Mouse (Mus musculus): ENCODE data around the gene Erbb4. TPM values are rescaled to one million over a fixed set of nuclear protein-coding genes. Genes with fewer than 3 reads are reported as not detected.

Erbb4 gene
- polyA plus RNA-seq, 1 experiment from 2014 or later = 5.5 TPM

GRCm38 (mm10) chr1:68666831-68667601 lies 440.8 kb downstream of the Erbb4 start:
- no peaks in the 10 kb centered on the region for H3K27me3 ChIP-seq
- no peak for ATAC-seq (replicated peaks; ENCODE audit: low FRiP score)
- H3K4me2 ChIP-seq = no peak overlapping the region
- H3K9ac ChIP-seq = no peak overlapping the region
- no peaks in the 10 kb centered on the region for H3K9me3 ChIP-seq (replicated peaks)
- no peak overlapping the region for H3K27ac ChIP-seq
- H3K4me1 ChIP-seq = no peaks in the 10 kb centered on the region
- no peaks in the 10 kb centered on the region for H3K36me3 ChIP-seq
- no peak overlapping the region for H3K4me3 ChIP-seq (replicated peaks)
- WGBS = 85% methylated on average over 10 of the region's 10 CpGs

DNA sequence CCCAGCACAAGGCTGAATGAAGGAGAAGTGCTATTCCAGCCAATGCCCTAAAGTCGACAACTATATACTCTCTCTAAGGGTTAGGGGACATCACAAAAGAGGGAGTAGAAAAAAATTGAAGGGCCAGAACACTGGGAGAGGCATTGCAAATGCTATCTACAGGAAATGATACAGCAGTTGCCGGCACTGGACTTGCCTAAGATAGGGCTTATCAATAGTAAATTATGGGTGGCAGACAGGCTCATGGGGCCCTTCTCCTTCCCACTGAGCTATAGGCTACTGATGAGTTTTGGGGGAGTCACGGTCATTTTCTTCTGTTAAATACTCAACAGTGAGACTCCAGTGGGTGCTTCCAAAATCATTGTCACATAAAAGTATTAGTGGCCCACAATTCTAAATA lies 517.4 kb downstream of the Erbb4 start:
- H3K4me3 ChIP-seq (replicated peaks) = no peak overlapping the region
- ATAC-seq (replicated peaks; ENCODE audit: low FRiP score) = no peak
- WGBS = 84% methylated on average over 3 of the region's 3 CpGs

GRCm38 (mm10) chr1:68573851-68574540 lies 533.9 kb downstream of the Erbb4 start:
- no peak overlapping the region for H3K4me3 ChIP-seq (replicated peaks)
- H3K27me3 ChIP-seq = no peaks in the 10 kb centered on the region
- H3K4me1 ChIP-seq = no peaks in the 10 kb centered on the region
- no peaks in the 10 kb centered on the region for H3K36me3 ChIP-seq
- ATAC-seq (replicated peaks; ENCODE audit: low FRiP score) = no peak
- no peak overlapping the region for H3K27ac ChIP-seq
- H3K9ac ChIP-seq = no peak overlapping the region
- no peaks in the 10 kb centered on the region for H3K9me3 ChIP-seq (replicated peaks)
- no peak overlapping the region for H3K4me2 ChIP-seq
- 65% methylated on average over 4 of the region's 4 CpGs for WGBS

More for the DNA sequence above, 517.4 kb downstream of the Erbb4 start:
- no peaks in the 10 kb centered on the region for H3K4me1 ChIP-seq
- H3K4me2 ChIP-seq = no peak overlapping the region
- H3K9ac ChIP-seq = no peak overlapping the region
- H3K27ac ChIP-seq = no peak overlapping the region
- H3K27me3 ChIP-seq = no peaks in the 10 kb centered on the region
- no peaks in the 10 kb centered on the region for H3K36me3 ChIP-seq
- no peaks in the 10 kb centered on the region for H3K9me3 ChIP-seq (replicated peaks)

- H3K9me3 ChIP-seq (replicated peaks) = no peaks in the 10 kb centered on the region
- H3K4me3 ChIP-seq (replicated peaks) = no peak overlapping the region
- no peak overlapping the region for H3K27ac ChIP-seq
- H3K36me3 ChIP-seq = no peaks in the 10 kb centered on the region
- no peak overlapping the region for H3K4me2 ChIP-seq
- H3K4me1 ChIP-seq = no peaks in the 10 kb centered on the region
- no peaks in the 10 kb centered on the region for H3K27me3 ChIP-seq
- WGBS = 75% methylated on average over 1 of the region's 1 CpGs
- no peak for ATAC-seq (replicated peaks; ENCODE audit: low FRiP score)
- H3K9ac ChIP-seq = no peak overlapping the region
Measured at GRCm38 (mm10) chr1:68570924-68571323, 536.9 kb downstream of the Erbb4 start.

- H3K36me3 ChIP-seq = no peaks in the 10 kb centered on the region
- no peaks in the 10 kb centered on the region for H3K4me1 ChIP-seq
- no peaks in the 10 kb centered on the region for H3K9me3 ChIP-seq (replicated peaks)
- WGBS = 89% methylated on average over 4 of the region's 4 CpGs
- no peaks in the 10 kb centered on the region for H3K27me3 ChIP-seq
- no peak overlapping the region for H3K4me3 ChIP-seq (replicated peaks)
- no peak overlapping the region for H3K4me2 ChIP-seq
- H3K27ac ChIP-seq = no peak overlapping the region
- no peak for ATAC-seq (replicated peaks; ENCODE audit: low FRiP score)
- no peak overlapping the region for H3K9ac ChIP-seq
Measured at GRCm38 (mm10) chr1:68542942-68543341, 564.9 kb downstream of the Erbb4 start.

DNA sequence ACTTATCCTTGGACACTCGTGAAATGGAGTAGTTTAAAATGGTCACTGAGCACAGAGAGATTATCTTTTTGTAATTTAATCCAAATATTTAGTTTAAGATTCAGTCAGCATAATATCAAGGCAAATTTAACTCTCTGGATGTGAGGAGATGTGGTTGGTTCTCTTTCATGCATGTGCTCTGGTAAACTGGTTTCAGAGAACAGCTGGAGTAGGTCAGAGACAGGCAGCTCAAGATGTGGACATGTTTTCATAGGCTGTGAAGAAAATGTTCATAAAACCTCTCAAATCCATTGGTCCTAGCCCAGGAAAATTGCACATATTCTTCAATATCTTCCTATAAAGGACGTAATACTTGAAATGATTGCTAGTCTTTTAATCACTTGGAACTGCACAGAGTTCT lies 590.0 kb downstream of the Erbb4 start:
- Histone ChIP-seq H3K27me3 (no peaks in the 10 kb centered on the region), H3K27ac (no peak overlapping the region), H3K36me3 (no peaks in the 10 kb centered on the region), H3K9me3 (replicated peaks) (no peaks in the 10 kb centered on the region), H3K9ac (no peak overlapping the region), H3K4me3 (replicated peaks) (no peak overlapping the region), H3K4me2 (no peak overlapping the region), H3K4me1 (no peaks in the 10 kb centered on the region)
- ATAC-seq (replicated peaks; ENCODE audit: low FRiP score) = no peak
- WGBS = 71% methylated on average over 2 of the region's 2 CpGs

- ATAC-seq (replicated peaks; ENCODE audit: low FRiP score) = no peak
Measured at GRCm38 (mm10) chr1:68503873-68504272, 604.0 kb downstream of the Erbb4 start.

DNA sequence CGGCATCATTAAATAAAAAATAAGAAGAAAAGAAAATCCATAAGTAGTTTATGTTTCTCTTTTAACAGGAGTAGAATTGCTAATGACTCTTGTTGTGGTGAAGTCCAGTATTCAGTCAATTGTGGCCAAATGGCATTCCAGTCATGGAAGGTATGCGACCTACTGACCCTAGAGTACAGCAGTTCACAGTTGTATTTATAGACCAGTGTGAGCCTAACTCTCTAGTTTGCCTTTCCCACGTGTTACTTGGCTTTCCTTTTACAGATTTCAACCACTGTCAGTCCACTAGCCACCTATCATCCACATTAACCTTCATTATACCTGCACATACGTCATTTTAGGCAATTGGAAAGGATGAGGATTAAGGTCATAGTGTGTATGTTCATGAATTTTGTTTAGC lies 606.3 kb downstream of the Erbb4 start:
- Histone ChIP-seq H3K9ac (no peak overlapping the region), H3K27me3 (no peaks in the 10 kb centered on the region), H3K4me2 (no peak overlapping the region), H3K36me3 (no peaks in the 10 kb centered on the region), H3K4me1 (no peaks in the 10 kb centered on the region), H3K4me3 (replicated peaks) (no peak overlapping the region), H3K27ac (no peak overlapping the region), H3K9me3 (replicated peaks) (no peaks in the 10 kb centered on the region)
- peak; percentile 84 for ATAC-seq (replicated peaks; ENCODE audit: low FRiP score)
- WGBS = 50% methylated on average over 4 of the region's 4 CpGs

More at GRCm38 (mm10) chr1:68503873-68504272, 604.0 kb downstream of the Erbb4 start:
- H3K4me3 ChIP-seq (replicated peaks) = no peak overlapping the region
- H3K4me2 ChIP-seq = no peak overlapping the region
- no peaks in the 10 kb centered on the region for H3K27me3 ChIP-seq
- 84% methylated on average over 1 of the region's 1 CpGs for WGBS
- no peak overlapping the region for H3K9ac ChIP-seq
- no peaks in the 10 kb centered on the region for H3K4me1 ChIP-seq
- H3K27ac ChIP-seq = no peak overlapping the region
- H3K9me3 ChIP-seq (replicated peaks) = no peaks in the 10 kb centered on the region
- no peaks in the 10 kb centered on the region for H3K36me3 ChIP-seq

GRCm38 (mm10) chr1:68466390-68466960 lies 641.4 kb downstream of the Erbb4 start:
- Histone ChIP-seq H3K4me3 (replicated peaks) (no peak overlapping the region), H3K27me3 (no peaks in the 10 kb centered on the region), H3K9ac (no peak overlapping the region), H3K27ac (no peak overlapping the region), H3K9me3 (replicated peaks) (no peaks in the 10 kb centered on the region), H3K36me3 (no peaks in the 10 kb centered on the region), H3K4me2 (no peak overlapping the region), H3K4me1 (no peaks in the 10 kb centered on the region)
- ATAC-seq (replicated peaks; ENCODE audit: low FRiP score) = no peak

DNA sequence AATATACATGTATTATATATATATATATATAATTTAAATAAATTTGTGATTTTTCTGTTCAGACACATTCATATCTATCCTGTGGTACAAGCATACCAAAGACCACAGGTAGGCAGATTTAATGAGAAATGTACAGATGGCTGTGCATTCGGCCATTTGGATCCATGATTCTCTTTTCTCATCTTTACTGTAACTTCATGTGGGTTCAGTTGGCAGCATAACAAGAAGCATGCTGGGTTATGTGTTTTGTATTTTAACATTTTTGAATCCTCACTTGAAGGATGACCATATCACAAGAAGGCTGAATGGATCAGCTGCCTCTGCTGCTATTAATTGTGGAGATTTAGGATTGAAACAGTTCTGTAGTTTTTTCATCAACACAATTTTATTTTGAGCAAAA lies 656.6 kb downstream of the Erbb4 start:
- no peak overlapping the region for H3K9ac ChIP-seq
- H3K4me3 ChIP-seq (replicated peaks) = no peak overlapping the region
- no peaks in the 10 kb centered on the region for H3K4me1 ChIP-seq
- H3K27ac ChIP-seq = no peak overlapping the region
- no peak overlapping the region for H3K4me2 ChIP-seq
- no peaks in the 10 kb centered on the region for H3K36me3 ChIP-seq
- 89% methylated on average over 1 of the region's 1 CpGs for WGBS
- no peaks in the 10 kb centered on the region for H3K9me3 ChIP-seq (replicated peaks)
- H3K27me3 ChIP-seq = no peaks in the 10 kb centered on the region
- ATAC-seq (replicated peaks; ENCODE audit: low FRiP score) = no peak

DNA sequence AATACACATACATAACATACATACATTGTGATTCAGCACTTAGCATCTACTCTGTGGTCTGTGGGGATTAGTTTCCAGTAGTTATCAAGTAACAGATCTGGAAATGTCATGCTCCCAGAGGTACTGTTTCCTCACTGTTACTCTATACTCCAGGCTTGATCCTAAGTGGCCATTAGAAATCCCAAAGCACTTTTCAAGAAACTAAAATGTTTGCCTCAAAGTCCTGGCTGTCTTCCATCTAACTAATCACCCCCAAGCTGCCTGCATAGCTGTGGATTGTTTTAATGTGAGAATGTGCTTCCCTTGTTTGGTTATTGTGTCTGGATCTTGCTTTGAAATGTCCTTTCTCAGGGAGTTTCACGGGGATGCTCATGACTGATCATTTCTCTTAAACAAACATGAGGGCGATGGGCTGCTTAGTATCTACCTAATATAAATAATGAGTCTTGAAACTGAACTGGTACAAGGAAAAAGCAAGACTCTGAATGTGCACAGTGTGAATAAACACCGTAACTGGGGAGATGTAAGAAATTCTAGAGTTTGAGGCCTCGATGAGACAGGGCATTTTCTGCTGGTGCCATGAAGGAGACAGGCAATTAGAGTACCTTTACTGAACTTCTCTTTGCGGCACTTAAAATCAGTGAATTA lies 683.4 kb downstream of the Erbb4 start:
- WGBS = 40% methylated on average over 5 of the region's 5 CpGs
- Histone ChIP-seq H3K4me1 (no peaks in the 10 kb centered on the region), H3K27me3 (no peaks in the 10 kb centered on the region), H3K36me3 (no peaks in the 10 kb centered on the region), H3K27ac (no peak overlapping the region), H3K9me3 (replicated peaks) (no peaks in the 10 kb centered on the region), H3K9ac (no peak overlapping the region), H3K4me3 (replicated peaks) (no peak overlapping the region), H3K4me2 (no peak overlapping the region)
- ATAC-seq (replicated peaks; ENCODE audit: low FRiP score) = peak; percentile 60

DNA sequence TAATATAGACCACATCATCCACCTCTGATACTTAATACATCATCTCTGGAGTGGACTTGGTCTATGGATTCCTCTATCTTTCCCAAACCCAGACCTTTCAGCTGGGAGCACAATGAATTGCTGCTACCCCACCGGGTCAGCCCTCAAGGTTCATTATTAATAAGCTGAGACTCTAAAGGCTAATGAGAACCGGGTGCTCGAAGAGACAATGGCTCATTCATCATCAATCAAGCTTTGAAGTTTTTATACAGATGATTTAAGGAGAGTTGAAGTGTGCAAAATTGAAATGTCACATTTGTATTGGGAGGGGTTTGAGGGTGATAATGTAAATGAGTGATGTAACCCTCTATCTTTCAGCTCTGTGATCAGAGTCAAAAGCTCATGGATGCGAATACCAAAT lies 706.7 kb downstream of the Erbb4 start:
- Histone ChIP-seq H3K27ac (no peak overlapping the region), H3K4me1 (no peaks in the 10 kb centered on the region), H3K9ac (no peak overlapping the region), H3K9me3 (replicated peaks) (no peaks in the 10 kb centered on the region), H3K4me2 (no peak overlapping the region), H3K36me3 (no peaks in the 10 kb centered on the region), H3K4me3 (replicated peaks) (no peak overlapping the region), H3K27me3 (no peaks in the 10 kb centered on the region)
- 48% methylated on average over 4 of the region's 4 CpGs for WGBS
- ATAC-seq (replicated peaks; ENCODE audit: low FRiP score) = no peak
